ENCODE assay signal across 8 mouse cellular contexts in genomic region chr4:138913797-138914196, GRCm38 (mm10). TPM values are rescaled to one million over a fixed set of nuclear protein-coding genes. Genes with fewer than 3 reads are reported as not detected.
DNase-seq lines count a peak whose midpoint lies in the region; ATAC-seq lines count a peak whose summit lies in the region.

TSS of gene Otud3 (minus strand) at chr4:138913945.

- peak within 1 kb of the TSS; percentile 97 for H3K9ac ChIP-seq in hindbrain, embryonic 15.5 days

- peak within 1 kb of the TSS; percentile 98 for H3K4me3 ChIP-seq in hindbrain, embryonic 15.5 days

- H3K4me1 ChIP-seq in hindbrain, embryonic 15.5 days (replicated peaks) = peaks cover 25% of the 10 kb centered on the region

- peaks cover 8% of the 10 kb centered on the region; the same call in 1 of the 2 replicates for H3K36me3 ChIP-seq in hindbrain, embryonic 15.5 days

- WGBS in hindbrain, embryonic 15.5 days = under 1% methylated on average over 38 of the region's 39 CpGs

- H3K27ac ChIP-seq in hindbrain, embryonic 15.5 days (replicated peaks) = peak within 1 kb of the TSS; percentile 78

- no peaks in the 10 kb centered on the region for H3K27me3 ChIP-seq in hindbrain, embryonic 15.5 days

- peak; percentile 95 for ATAC-seq in hindbrain, embryonic 15.5 days (ENCODE audit: low FRiP score, low read depth)

- DNase-seq in T-cell, adult 2 months (ENCODE audit: low spot score) = peak; percentile 95
- DNase-seq in cerebellum, postnatal 36 days = peak; percentile 97
- peak; percentile 91 to 95 for DNase-seq in frontal cortex, postnatal 36 days (ENCODE audit: low spot score in 2 of 2)
- peak; percentile 93 for DNase-seq in left cerebral cortex, adult 11 months (ENCODE audit: low spot score)
- DNase-seq in lung, postnatal 4 days = peak; percentile 97
- peak; percentile 95 for DNase-seq in retina, postnatal 7 days (ENCODE audit: low read depth, low spot score)
- peak; percentile 88 for DNase-seq in urinary bladder, adult 2 months (ENCODE audit: low spot score)

- peak within 1 kb of the TSS; percentile 88 for H3K4me2 ChIP-seq in hindbrain, embryonic 15.5 days

- no peaks in the 10 kb centered on the region for H3K9me3 ChIP-seq in hindbrain, embryonic 15.5 days

RNA-seq across cellular contexts. Expression of gene Otud3, which starts in this region (rescaled TPM):
- 2.3 and 2.8 TPM in 2 replicates for polyA plus RNA-seq in hindbrain, embryonic 15.5 days (2015; fragmentation: Nextera tagmentation; extraction: Ambion mirVana)
- polyA plus RNA-seq in urinary bladder, adult 2 months (2012; rRNA removed) = 5.0 and 7.0 TPM in 2 replicates

Comparison
In these comparisons a context has a peak if more than half of its experiments do, and no peak if none do; other contexts are left out.
1. Peak in every context shown above with its lines: DNase-seq, ATAC-seq, H3K4me3 ChIP-seq and H3K27ac ChIP-seq.